Mouse (Mus musculus) ovary, postnatal 10 days (tissue): ENCODE measurements around the gene Slc35e2.
A peak's percentile ranks its signal among the peaks of the same experiment; 100 is the strongest.

Experiments used
- DNase-seq: peaks from one replicate; pipeline ENCODE4 v3.0.0; 2022; ENCODE audit warnings: low spot score

Slc35e2 gene

GRCm38 (mm10) chr4:155577132-155577531 lies 24.1 kb upstream of the Slc35e2 start:
- DNase-seq = no peak

GRCm38 (mm10) chr4:155577741-155578140 lies 23.5 kb upstream of the Slc35e2 start:
- no peak for DNase-seq

GRCm38 (mm10) chr4:155578336-155579125 lies 22.7 kb upstream of the Slc35e2 start:
- DNase-seq = peak; percentile 44

DNA sequence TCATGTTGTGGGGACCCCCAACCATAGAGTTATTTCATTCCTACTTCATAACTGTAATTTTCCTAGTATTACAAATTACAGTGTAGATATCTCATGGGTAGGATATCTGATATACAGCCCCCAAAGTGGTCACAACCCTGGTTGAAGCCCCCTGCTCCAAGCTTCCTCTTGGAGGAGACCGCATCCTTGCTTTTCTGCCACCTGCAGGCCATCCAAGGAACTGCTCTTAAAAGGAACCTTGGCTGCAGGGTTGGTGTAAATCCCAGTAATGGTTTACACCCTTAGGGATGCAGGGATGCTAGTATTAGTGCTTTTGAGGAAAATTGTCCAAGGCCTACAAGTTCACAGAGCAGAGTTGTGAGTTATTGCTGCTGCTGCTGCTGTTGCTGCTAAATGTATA lies 20.8 kb upstream of the Slc35e2 start:
- DNase-seq = no peak

DNA sequence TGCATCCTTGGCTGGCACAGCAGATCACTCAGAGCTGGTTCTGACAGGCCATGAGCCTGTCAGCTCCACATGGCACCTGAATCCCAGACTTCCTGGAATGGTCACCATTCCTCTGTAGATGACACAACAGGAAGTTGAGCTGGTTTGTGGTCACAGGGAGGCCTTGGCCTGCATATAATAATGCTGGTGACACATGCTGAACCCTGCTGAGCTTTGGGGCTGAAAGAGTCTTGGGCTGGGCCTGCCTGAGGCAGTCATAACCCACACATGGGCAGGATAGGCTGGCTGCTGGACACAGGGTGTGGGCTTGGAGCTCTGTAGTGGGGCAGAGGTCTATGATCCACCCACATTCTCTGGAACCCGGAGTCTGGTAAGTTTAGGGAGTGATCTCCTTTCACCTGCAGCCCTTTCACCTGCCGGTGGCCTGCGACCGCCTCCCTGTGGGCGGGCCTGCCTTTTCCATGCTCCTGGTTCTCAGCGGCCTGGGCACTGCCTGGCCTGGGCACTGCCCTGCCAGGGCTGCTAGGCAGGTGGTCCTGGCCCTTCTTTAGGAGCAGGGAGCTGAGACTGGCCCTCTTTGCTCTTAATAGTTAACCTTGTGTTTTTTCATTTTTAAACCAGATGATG lies 18.8 kb upstream of the Slc35e2 start:
- DNase-seq = no peak

GRCm38 (mm10) chr4:155589356-155589755 lies 11.9 kb upstream of the Slc35e2 start:
- DNase-seq = no peak

DNA sequence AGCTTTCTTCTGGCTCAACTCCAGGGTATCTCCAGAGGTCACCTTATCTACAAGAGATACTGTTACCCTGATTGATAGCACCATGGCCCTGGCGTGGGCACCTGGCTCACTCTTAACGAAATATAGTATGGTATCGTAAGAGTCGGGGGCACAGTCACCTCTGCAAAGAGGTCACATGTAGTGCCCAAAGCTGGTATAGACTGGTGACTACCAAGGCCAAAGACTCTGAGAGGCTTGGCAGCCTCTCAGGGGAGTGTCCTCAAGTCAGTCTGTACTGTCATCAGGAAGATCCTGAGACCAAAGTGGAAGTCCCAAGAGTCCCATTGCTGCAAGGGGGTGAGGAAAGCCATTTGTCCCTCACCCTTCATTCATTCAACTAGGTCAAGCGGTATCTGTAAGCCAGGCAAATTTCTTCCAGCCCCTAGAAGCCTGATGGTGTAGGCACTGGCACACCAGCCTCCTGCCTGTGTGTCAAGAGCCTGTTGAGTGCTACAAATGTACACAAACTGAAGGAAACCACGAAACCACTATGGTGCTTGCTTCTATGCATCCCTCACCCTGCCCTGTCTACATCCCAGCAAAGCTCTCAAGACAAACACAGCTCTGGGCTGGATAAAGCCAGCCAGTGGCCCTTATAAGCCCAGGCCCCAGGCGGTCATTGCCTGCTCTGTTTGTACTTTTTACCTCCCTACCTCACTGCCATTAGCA lies 10.1 kb upstream of the Slc35e2 start:
- no peak for DNase-seq

GRCm38 (mm10) chr4:155593780-155594179 lies 7.4 kb upstream of the Slc35e2 start:
- DNase-seq = no peak

- no peak for DNase-seq
Observed at GRCm38 (mm10) chr4:155595777-155596176, 5.4 kb upstream of the Slc35e2 start.

- no peak for DNase-seq
Observed at GRCm38 (mm10) chr4:155596606-155597005, 4.6 kb upstream of the Slc35e2 start.

DNA sequence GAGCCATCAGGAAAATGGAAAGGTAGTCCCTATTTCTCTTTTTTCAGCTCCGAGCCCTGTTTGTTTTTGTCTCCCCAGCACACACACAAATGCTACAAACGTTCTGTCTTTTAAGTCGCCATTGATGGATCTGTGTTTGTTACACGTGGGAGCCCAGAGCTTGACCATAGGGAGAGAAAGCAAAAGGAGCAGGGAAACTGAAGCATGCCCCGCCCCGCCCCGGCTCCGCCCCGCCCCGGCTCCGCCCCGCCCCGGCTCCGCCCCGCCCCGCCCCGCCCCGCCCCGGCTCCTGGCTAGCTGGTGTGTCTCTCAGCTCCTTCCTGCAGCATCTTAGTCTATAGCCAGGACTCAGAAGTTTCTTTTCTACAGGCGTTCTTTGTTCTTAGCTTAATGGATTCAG lies 2.7 kb upstream of the Slc35e2 start:
- no peak for DNase-seq

- DNase-seq = no peak
Observed at GRCm38 (mm10) chr4:155599901-155600825, 1.1 kb upstream of the Slc35e2 start.

- DNase-seq = no peak
Observed at GRCm38 (mm10) chr4:155601997-155602456, 811 bp downstream of the Slc35e2 start.

DNA sequence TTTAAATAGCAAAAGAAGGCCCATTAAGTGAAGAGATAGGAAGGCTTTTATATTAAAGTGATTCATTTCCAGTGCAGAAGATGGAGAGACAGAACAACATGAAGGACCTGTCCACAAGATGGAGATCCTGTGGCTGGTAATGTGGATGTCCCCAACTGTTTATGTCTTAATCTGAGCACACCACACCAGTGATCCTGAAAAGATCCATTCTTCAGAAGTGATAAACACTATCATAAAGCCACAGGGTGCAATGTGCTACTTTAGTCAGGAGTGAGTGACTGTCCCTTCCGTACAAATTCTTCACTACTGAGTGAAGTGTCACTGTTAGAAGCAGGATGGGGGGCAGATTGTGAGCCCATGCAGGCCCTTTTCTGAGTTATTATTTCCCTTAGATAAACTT lies 1.5 kb downstream of the Slc35e2 start:
- no peak for DNase-seq

DNA sequence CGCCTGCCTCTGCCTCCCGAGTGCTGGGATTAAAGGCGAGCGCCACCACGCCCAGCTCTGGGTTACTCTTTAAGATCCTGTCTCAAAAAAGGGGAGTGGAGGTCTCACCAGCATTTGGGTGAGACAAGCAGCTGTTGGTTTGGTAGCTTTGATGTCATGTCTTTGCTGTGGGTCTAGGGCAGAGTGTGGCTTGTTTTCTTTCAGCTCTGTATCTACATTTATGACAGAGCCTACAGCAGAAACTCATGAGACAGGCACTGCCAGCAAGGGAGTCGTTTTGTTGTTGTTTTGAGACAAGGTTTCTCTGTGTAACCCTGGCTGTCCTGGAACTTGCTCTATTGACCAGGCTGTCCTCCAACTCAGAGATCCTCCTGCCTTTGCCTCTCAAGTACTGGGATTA lies 2.6 kb downstream of the Slc35e2 start:
- DNase-seq = no peak

DNA sequence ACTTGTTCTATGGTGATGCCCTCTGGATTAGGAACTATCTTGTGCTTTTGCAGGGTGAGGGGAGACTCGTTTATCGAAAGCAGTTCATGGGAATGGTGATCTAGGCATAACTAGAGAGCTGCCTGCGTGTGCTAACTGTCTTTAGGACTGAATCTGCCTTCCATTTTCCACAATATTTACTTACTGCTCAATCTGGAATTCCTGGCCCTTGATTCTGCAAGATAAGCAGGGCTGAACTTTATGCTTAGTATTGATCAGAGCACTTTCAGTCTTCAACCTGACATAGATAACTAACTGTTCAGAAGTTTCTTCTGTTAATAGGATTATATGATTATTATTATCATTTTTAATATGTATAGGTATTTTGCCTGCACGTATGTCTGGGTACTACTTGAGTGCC lies 3.9 kb downstream of the Slc35e2 start:
- no peak for DNase-seq

DNA sequence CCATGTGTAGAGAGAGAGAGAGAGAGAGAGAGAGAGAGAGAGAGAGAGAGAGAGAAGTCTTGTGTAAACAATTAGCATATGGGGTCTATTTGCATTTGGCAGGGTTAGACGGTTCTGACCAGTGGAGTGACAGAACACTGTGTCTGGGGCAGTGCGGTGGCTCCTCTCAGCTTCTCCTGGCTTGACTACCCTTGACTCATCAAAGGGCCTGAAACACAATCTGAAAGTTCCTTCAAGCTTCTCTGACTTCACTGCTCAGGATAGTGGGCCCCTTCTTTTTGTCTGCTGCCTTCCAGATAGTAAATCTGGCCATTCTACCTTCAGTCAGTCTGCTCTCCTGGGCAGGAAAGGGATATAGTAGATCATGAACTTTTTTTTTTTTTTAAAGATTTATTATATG lies 5.6 kb downstream of the Slc35e2 start:
- DNase-seq = no peak

GRCm38 (mm10) chr4:155611860-155612259 lies 10.6 kb downstream of the Slc35e2 start:
- DNase-seq = no peak

- no peak for DNase-seq
Observed at GRCm38 (mm10) chr4:155613264-155613663, 12.0 kb downstream of the Slc35e2 start.

DNA sequence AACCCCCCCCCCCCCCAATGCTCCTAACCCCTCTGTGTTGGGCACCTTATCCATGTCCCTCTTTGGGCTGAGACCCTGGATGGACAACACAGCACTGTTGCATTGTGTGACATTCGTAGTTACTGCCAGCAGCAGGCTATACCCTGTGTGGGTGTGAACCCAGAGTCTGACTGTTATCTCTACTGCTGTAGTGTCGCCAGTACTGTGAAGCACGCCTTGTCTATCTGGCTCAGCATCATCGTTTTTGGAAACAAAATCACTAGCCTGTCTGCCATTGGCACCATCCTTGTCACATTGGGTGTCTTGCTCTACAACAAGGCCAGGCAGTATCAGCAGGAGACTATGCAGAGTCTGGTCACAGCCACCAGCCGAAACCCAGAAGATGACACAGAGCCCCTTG lies 17.1 kb downstream of the Slc35e2 start:
- DNase-seq = no peak

DNA sequence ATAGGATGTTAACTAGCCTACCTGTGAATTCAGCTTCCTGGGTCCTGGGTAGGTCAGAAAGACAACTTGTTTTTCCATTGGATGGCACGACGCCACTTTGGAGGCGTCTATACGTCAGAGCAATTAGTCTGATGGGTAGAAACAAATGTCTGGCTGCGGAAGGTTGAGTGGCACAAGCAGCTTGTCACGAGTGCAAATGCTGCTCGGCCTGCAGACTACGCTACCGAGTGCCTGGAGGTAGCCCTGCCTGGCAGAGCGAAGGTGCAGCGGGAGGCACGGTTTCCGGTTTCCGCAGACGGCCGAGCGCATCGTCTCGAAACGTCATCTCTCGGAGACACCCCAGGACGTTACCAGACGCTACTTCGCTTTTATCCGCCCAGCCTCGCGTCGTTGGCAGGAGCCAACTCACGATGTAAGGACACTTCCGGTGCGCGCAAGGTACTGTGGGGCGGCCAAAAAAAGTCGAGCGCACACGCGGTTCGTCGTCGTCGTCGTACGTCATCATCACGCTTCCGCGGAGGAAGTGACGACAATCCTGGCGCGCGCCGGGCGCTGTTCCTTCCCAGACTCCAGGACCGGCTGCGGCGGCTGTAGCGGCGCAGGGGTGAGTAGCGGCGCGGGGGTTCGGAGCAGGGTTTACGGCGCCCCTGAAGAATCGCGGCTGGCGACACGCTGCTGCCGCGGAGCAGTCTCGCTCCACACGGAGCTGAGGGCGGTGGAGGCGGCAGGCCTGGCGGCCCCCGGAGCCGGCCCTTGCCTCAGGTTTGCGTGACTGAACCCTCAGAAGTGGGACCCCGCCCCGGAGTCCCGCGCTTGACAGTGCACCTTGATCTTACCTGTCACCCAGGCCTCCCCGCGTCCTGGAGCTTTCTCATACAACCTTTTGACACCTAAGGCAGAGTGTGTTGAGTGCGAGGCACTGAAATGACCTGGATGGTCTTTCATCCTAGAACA lies 23.4 kb downstream of the Slc35e2 start, which contains the start of gene Cdk11b:
Cdk11b (plus strand) TSS at position 517 of the 954 bp plus-strand sequence.
- DNase-seq = peak; percentile 87
